Mouse (Mus musculus): Measurements from ENCODE around the gene Chmp3.

Chmp3 gene

DNA sequence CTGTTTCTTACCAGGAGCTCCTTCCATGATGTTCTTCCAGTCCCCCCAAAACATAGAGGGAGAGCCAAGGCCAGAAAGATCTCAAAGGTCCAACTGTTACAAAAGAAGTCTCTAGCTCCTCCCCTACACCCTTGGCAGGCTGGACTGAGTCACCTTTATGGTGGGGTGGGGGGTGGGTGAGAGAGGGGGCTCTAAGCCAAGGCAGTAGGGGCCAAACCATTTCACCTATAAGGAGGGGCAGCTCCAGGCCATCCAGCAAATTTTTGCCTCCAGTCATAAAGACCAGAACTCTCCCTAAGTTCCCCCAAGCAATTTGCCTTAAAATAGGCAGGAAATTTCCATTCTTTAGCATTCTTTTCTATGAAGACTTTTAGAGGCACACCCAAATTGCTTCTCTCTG lies 65.4 kb downstream of the Chmp3 start:
- no peak for DNase-seq (ENCODE audit: low read depth in 2 of 2, low spot score in 2 of 2)

DNA sequence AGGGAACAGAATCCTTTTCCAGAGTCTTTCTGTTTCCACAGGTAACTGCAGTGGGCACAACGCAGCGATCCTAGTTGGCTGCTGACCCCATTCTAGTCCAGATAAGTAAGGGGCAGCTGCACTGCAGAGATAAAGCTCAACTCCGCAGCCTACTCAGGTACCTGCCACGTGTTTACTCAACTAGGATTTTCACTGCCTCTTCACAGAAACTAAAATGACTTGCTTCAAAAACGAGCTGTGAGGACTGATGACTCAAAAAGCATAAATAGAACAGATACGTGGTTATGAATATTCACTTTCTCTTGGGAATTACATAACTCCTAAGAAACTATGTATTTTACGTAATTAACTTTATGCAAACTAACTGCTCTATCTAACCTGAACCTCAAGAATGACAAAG lies 66.4 kb downstream of the Chmp3 start:
- DNase-seq (ENCODE audit: low read depth in 2 of 2, low spot score in 2 of 2): no peak

DNA sequence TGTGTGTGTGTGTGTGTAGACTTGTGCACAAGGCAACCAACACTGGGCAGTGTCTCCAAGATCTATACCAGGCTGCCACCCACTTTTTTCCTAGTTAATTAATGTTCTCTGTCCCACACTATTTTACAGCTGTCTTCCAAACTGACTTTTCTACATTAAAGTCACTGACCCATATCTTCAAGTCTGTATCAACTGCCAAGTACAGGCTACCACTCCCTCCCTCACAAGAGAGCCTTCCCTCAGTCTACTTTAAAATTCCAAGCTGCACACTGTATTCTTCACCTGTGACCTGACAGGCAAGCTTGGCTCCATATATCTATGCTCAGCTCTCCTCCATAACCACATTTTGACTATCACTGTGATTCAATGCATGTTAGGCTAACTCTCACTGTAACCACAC lies 69.6 kb downstream of the Chmp3 start:
- DNase-seq (ENCODE audit: low read depth in 2 of 2, low spot score in 2 of 2): no peak

DNA sequence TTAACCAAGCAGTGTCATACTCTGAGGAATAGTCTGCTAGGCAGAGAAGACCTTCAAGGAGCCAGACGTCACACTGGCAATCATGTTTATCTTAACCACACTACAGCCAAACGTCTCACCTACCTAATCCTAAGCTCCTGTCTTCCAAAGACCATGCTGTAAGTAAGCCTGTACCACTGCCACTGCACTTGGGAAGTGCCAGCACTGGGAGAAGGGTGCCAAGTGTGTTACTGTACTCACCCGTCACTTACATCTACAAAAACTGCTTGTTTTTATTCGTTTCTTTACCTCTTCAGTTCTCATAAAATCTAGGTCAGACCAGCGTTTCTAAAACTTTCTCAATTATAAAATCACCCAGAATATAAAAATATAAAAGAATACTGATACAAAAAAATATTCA lies 73.4 kb downstream of the Chmp3 start:
- no peak for DNase-seq (ENCODE audit: low read depth in 2 of 2, low spot score in 2 of 2)

DNA sequence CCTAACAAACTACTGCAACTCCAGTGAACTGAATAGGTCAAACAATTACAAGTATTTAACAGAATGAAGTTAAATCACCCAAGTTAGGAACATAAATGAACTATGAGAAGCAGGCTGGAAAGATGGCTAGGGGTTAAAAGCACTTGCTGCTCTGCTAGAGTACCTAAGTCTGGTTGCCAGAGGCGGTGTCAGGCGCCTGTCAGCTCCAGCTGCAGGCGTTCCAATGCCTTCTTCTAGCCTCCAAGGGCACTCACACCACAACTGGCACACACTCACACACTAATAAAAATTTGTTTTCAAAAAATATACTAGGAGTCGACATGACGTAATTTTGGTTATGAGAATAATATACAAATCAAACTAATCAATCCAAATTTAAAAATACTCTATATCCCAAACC lies 78.0 kb downstream of the Chmp3 start:
- no peak for DNase-seq (ENCODE audit: low read depth in 2 of 2, low spot score in 2 of 2)

DNA sequence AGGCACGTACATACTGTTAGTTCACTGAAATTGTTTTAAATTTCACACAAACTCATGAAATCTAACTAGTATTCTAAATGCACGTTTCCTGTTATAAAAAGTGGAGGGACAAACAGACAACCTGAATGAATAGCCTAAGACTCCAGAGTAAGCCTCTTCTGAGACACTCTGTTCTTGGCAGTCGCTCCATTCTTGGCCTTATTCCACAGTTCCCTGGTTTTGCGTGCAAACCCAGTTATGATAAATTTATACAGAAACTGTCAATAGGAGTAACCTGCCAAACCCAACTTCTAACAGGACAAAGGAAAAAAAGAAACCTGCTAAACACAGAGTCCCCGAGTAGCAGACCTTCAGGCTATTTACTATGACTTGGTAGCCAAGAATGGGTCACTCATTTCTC lies 78.4 kb downstream of the Chmp3 start:
- no peak for DNase-seq (ENCODE audit: low read depth in 2 of 2, low spot score in 2 of 2)

DNA sequence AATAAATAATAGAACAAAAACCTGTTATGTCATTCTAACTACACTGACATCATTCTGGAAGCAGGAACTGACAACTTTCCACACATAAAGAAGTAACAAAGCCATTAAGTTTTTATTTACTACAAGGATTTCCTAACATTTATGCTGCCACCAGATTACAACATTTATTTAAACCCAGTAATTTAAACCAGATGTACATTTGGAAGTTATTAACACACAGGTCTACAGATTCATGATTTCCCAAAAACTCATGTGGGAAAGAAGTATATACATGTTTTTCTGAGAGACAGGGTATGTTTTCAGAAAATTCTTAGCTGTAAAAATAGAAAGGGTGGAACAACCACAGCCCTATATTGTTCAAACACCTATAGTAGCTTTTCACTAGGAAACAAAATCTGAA lies 81.1 kb downstream of the Chmp3 start:
- DNase-seq (ENCODE audit: low read depth in 2 of 2, low spot score in 2 of 2): no peak

DNA sequence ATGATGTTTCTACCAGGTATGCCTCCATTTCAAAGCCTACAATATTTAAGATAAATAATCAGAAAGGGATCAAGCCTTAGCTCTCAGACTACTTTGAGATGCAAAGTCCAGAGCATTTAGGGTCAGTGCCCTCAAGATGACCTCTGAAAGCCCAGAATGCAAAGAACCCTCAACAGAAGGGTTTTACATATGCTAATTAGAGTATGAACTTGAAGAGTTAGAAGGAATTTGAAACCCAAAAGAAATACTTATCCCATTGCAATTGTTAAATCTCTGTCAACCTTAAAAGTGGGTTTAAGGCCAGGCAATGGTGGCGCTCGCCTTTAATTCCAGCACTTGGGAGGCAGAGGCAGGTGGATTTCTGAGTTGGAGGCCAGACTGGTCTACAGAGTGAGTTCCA lies 82.4 kb downstream of the Chmp3 start:
- DNase-seq (ENCODE audit: low read depth in 2 of 2, low spot score in 2 of 2): no peak

DNA sequence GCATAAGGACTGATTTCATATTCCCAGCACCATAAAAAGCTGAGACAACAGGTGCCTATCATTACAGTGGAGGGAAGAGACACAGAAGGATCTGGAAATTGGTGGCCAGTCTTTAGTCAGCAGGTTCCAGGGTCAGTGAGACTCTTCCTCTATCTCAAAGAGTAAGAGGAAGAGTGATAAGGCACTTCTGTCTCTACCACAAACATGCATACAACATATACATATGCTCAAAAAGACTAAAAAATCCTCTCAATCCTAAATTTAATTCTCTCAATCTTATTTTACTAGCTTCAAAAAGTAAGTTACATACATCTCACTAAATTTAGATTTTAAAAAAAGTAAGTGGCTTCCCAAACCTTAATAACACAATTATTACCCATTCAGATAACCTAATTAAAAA lies 83.7 kb downstream of the Chmp3 start:
- no peak for DNase-seq (ENCODE audit: low read depth in 2 of 2, low spot score in 2 of 2)

DNA sequence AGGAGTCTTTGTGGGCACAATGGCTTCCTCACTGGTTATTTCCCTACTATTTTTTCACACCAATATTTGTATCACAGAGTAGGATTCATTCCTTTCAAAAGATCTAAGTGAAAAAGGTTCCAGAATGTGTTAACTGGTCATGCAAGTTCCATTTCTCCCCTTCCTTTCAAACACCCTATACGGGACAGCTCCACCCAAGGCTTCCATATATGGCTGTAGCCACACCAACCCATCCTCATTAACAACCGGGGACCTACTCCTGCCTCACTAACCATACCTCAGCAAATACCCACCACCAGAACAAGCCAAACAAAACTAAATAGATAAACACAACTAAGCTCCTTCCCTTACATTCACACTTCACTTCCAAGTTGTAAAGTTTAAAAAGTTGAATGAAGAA lies 87.6 kb downstream of the Chmp3 start:
- no peak for DNase-seq (ENCODE audit: low read depth in 2 of 2, low spot score in 2 of 2)

DNA sequence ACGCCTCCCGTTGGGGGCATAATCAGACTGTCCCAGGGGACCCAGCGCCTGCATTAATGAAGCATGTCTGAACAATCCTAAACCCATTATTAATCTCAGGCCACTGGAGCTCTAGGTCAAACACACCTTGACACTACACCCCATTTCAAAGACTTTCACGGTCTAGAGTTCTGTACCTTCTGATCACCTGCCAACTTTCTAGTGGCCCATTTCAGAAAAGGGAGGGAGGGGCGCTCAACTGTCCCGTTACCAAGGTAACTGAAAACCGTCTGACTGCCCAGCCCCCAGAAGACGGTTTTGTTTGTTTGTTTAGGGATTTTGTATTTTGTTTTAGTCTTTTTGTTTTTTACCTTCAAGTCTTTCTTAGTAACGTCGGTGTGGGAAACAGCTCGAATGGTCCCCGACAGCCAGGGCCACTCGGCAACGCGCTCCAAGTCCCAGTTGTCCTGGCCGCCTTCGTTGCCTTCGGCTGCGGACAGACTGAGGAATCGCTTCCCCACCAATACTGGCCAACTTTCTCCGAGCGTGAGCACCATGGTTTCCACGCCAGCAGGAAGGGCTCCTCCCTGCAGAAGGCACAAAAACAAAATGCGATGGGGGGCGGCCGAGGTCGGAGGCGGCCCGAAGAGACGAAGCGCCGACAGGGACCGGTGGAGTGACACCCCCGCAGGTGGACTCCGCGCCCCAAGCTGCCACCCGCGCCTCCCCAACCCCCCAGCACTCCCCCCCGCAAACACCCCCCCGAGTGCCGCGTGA lies 88.3 kb downstream of the Chmp3 start:
- DNase-seq (ENCODE audit: low read depth in 2 of 2, low spot score in 2 of 2): peak; percentile 29 to 43
